Mouse (Mus musculus) ES-E14 (cell line): ENCODE measurements at regions not wholly inside any gene's neighbourhood (a gene's known extent, or its start where the extent isn't known, plus 50 kb on each side); places are given as distances from the start of the nearest gene placed in this dataset.
A peak's percentile ranks its signal among the peaks of the same experiment; 100 is the strongest.

Experiments used
- DNase-seq: peaks from one replicate; pipeline ENCODE4 v3.0.0-alpha.2; 2013; ENCODE audit warnings: low read depth, low spot score
- H3K27ac ChIP-seq: 2 replicates; pipeline ENCODE4 v1.5.1; 2012; ENCODE audit warnings: low read depth, mild to moderate bottlenecking, low read length, moderate library complexity, mixed read lengths; ENCODE audit not compliant: poor library complexity, insufficient read depth, severe bottlenecking
- H3K36me3 ChIP-seq: 2 replicates; pipeline ENCODE4 v1.6.1; 2012; ENCODE audit warnings: mild to moderate bottlenecking, low read length, moderate library complexity, mixed read lengths; ENCODE audit not compliant: control insufficient read depth, poor library complexity, insufficient read depth, severe bottlenecking
- H3K4me1 ChIP-seq, 2 experiments: fragments of 150-350 bp in 1 of 2; sonication (generic) in 1 of 2; 2 replicates each; pipeline ENCODE4 v1.6.1; 2012; ENCODE audit warnings: low read length in 2 of 2, mild to moderate bottlenecking in 1 of 2, mixed read lengths in 1 of 2; ENCODE audit not compliant: control insufficient read depth in 2 of 2, insufficient read depth in 2 of 2, poor library complexity in 1 of 2
- H3K4me3 ChIP-seq, 2 experiments: fragments of 150-350 bp in 1 of 2; sonication (generic) in 1 of 2; 2 replicates each; pipeline ENCODE4 v1.5.1; 2012; ENCODE audit warnings: low read length in 2 of 2, low read depth in 1 of 2, mild to moderate bottlenecking in 1 of 2, mixed read lengths in 1 of 2; ENCODE audit not compliant: insufficient read depth in 1 of 2, poor library complexity in 1 of 2, severe bottlenecking in 1 of 2
- H3K9ac ChIP-seq: 2 replicates; pipeline ENCODE4 v1.6.1; 2012; ENCODE audit warnings: low read depth, mild to moderate bottlenecking, low read length, mixed read lengths; ENCODE audit not compliant: poor library complexity, insufficient read depth, severe bottlenecking
- H3K9me3 ChIP-seq: fragments of 150-350 bp; sonication (generic); 2 replicates; pipeline ENCODE4 v1.6.1; 2012; ENCODE audit warnings: low read depth, mild to moderate bottlenecking, low read length; ENCODE audit not compliant: control insufficient read depth, insufficient read depth
- CHD2 ChIP-seq: IDR thresholded peaks from 2 replicates; pipeline ENCODE4 v1.6.1; 2014; ENCODE audit warnings: mild to moderate bottlenecking, low read depth, low read length, inconsistent platforms
- HCFC1 ChIP-seq: IDR thresholded peaks from 2 replicates; pipeline ENCODE4 v1.6.1; 2012; ENCODE audit warnings: low read length, inconsistent platforms, borderline replicate concordance; ENCODE audit not compliant: insufficient read depth
- MAFK ChIP-seq: IDR thresholded peaks from 2 replicates; pipeline ENCODE4 v1.6.1; 2014; ENCODE audit warnings: mild to moderate bottlenecking, low read depth, low read length, inconsistent platforms; ENCODE audit not compliant: insufficient read depth
- ZC3H11A ChIP-seq: IDR thresholded peaks from 2 replicates; pipeline ENCODE4 v1.6.1; 2012; ENCODE audit warnings: low read depth, mild to moderate bottlenecking, inconsistent platforms, low read length, borderline replicate concordance
- ZNF384 ChIP-seq: IDR thresholded peaks from 2 replicates; pipeline ENCODE4 v1.6.1; 2012; ENCODE audit warnings: low read depth, low read length, inconsistent platforms
- in situ Hi-C, 2 experiments: fragments of 600-800 bp; cut with MboI; formaldehyde crosslinking; loops; one replicate each; pipeline ENCODE4 v1.15.1; 2025; ENCODE audit warnings: low sequenced_read_pairs in 2 of 2, inconsistent platforms in 1 of 2; ENCODE audit not compliant: unreplicated experiment in 2 of 2

DNA sequence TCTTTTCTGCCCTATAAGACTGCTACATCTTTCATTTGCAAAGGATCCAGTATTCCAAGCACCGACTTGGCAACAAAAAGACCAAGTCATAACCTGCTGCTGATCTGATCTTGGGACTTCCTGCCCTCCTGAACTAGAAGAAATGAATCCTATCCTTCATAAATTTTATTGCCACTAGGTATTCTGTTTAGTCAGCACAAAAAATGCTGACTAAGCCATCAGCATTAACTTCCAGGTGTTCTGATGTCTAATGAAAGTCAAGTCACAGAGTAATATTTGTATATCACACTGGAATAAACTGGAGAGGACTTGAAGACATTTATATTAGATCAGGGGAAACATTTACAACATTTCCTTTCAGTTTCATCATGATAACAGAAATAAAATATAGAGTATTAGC, 371.2 kb upstream of the Hnrnpa3 start:
- no peak overlapping the region for H3K9ac ChIP-seq
- in situ Hi-C loops = no loop called here

GRCm38 (mm10) chr2:75291674-75292073, 367.4 kb upstream of the Hnrnpa3 start:
- Histone ChIP-seq H3K9me3 (no peaks in the 10 kb centered on the region), H3K4me3 (no peak overlapping the region), H3K9ac (no peak overlapping the region), H3K27ac (no peak overlapping the region), H3K36me3 (no peaks in the 10 kb centered on the region), H3K4me1 (no peaks in the 10 kb centered on the region)
- TF ChIP-seq MAFK = no peak
- no peak for TF ChIP-seq CHD2
- no peak for TF ChIP-seq ZNF384
- TF ChIP-seq HCFC1 = no peak
- TF ChIP-seq ZC3H11A = no peak
- in situ Hi-C loops = no loop called here
- no peak for DNase-seq

More for the DNA sequence above, 371.2 kb upstream of the Hnrnpa3 start:
- no peak for DNase-seq
- Histone ChIP-seq H3K4me1 (no peaks in the 10 kb centered on the region), H3K36me3 (no peaks in the 10 kb centered on the region), H3K4me3 (no peak overlapping the region), H3K27ac (no peak overlapping the region), H3K9me3 (no peaks in the 10 kb centered on the region)
- TF ChIP-seq ZC3H11A (no peak), CHD2 (no peak), ZNF384 (no peak), MAFK (peak; percentile 81), HCFC1 (no peak)

- H3K27ac ChIP-seq = no peak overlapping the region
- no peak for DNase-seq
- H3K9ac ChIP-seq = no peak overlapping the region
- H3K4me3 ChIP-seq = no peak overlapping the region
- in situ Hi-C loops = loop anchor here in 1 of 2 experiments (25.0 kb wide), 1 partner anchor 595 kb away; the partner anchor contains the start of genes Hoxd3, Hoxd4 and Hoxd8
- no peaks in the 10 kb centered on the region for H3K9me3 ChIP-seq
- no peak for TF ChIP-seq ZNF384
- no peak for TF ChIP-seq HCFC1
- no peak for TF ChIP-seq MAFK
- no peak for TF ChIP-seq CHD2
- TF ChIP-seq ZC3H11A = no peak
- H3K4me1 ChIP-seq = no peaks in the 10 kb centered on the region
- H3K36me3 ChIP-seq = no peaks in the 10 kb centered on the region
These were observed 352.2 kb upstream of the Hnrnpa3 start for GRCm38 (mm10) chr2:75306821-75307220.

- in situ Hi-C loops = loop anchor here in 1 of 2 experiments (25.0 kb wide), 1 partner anchor 599 kb away; the partner anchor contains the start of genes Hoxd3, Hoxd4 and Hoxd8
These were observed 347.9 kb upstream of the Hnrnpa3 start for GRCm38 (mm10) chr2:75311191-75311590.

DNA sequence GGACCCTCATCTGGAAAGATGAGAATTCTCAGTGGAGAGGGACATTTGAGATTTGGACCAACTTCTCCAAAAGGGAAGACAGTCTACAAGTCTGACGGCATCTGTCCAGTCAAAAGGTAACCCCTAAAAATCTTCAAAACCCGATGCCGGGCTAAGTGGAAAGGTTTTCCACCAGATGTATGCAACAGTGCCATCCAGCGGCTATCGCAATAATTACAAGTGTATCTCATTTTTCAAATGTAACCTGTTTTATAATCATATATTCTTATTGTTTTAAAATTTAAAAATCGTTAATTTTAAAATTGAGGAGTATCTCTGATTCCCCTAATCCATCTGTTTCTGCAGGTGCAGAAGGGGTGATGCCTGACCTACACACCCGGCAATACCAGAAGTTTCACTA, 346.8 kb upstream of the Hnrnpa3 start:
- Histone ChIP-seq H3K36me3 (no peaks in the 10 kb centered on the region), H3K4me3 (no peak overlapping the region), H3K9ac (no peak overlapping the region), H3K9me3 (no peaks in the 10 kb centered on the region), H3K27ac (no peak overlapping the region), H3K4me1 (no peaks in the 10 kb centered on the region)
- in situ Hi-C loops = loop anchor here in 1 of 2 experiments (25.0 kb wide), 1 partner anchor 600 kb away; the partner anchor contains the start of genes Hoxd3, Hoxd4 and Hoxd8
- peak; percentile 67; the same call in 1 of the 2 replicates for TF ChIP-seq ZC3H11A
- TF ChIP-seq MAFK = no peak
- DNase-seq = no peak

More at GRCm38 (mm10) chr2:75311191-75311590, 347.9 kb upstream of the Hnrnpa3 start:
- no peak overlapping the region for H3K27ac ChIP-seq
- H3K9me3 ChIP-seq = no peaks in the 10 kb centered on the region
- H3K4me1 ChIP-seq = no peaks in the 10 kb centered on the region
- TF ChIP-seq ZNF384 = no peak
- TF ChIP-seq ZC3H11A = no peak
- no peak for TF ChIP-seq HCFC1
- TF ChIP-seq MAFK = no peak
- TF ChIP-seq CHD2 = no peak
- H3K9ac ChIP-seq = no peak overlapping the region
- no peak for DNase-seq
- H3K36me3 ChIP-seq = no peaks in the 10 kb centered on the region
- no peak overlapping the region for H3K4me3 ChIP-seq
